ENCODE assay signal across 9 mouse cellular contexts in the genomic region with DNA sequence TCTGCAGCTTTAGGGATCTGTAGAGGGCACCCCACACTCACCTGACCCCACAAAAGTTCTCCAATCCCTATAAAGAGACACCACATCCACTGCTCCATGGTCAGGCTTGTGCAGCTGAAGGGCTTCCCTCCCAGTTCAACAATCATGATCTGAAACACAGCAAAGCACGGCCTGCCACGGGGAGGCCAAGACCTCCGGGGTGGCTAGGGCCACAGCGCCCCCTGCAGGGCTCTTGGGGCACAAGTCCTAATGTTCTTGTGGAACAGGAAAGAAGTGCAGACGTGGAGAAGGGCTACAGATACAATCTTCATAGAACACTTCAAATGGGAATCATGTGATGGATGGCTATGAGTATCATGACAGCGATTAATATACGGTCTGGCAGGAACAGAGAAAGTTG. TPM values are rescaled to one million over a fixed set of nuclear protein-coding genes. Genes with fewer than 3 reads are reported as not detected.
DNase-seq lines count a peak whose midpoint lies in the region; ATAC-seq lines count a peak whose summit lies in the region.
"Had no signal": no experiment of that assay in that cellular context is flagged by ENCODE, and none has a peak within 500 bp of the region (broad histone marks: within the 10 kb centered on the region; RNA-seq: fewer than 3 reads in every experiment).

No protein-coding gene starts in this region.

- no peak overlapping the region for H3K27ac ChIP-seq in forebrain, embryonic 11.5 days (ENCODE audit: low read depth, low read length)
- no peak overlapping the region for H3K27ac ChIP-seq in forebrain, embryonic 13.5 days
- H3K27ac ChIP-seq: neural tube, embryonic 13.5 days had no signal

- intact Hi-C loops in gastrocnemius, postnatal 36 days (cut with DNase I), result loop anchor here (1.0 to 10.0 kb wide), 2 partner anchors 84 to 332 kb away; no protein-coding TSS in a partner anchor

- DNase-seq in forebrain, embryonic 11.5 days (ENCODE audit: low spot score), result peak; percentile 65
- DNase-seq in 416B (ENCODE audit: low read depth) (peak; percentile 51), adipocyte (ENCODE audit: low spot score) (peak; percentile 45)
- DNase-seq in gastrocnemius, postnatal 36 days, result peak; percentile 47 to 61
- DNase-seq in lung, postnatal 10 days, result peak; percentile 70
- DNase-seq in testis, postnatal 10 days (ENCODE audit: low spot score), result peak; percentile 82
- DNase-seq in left cerebral cortex, adult 18-20 months (ENCODE audit: low spot score in 2 of 2), result no peak

- no peak overlapping the region for H3K4me3 ChIP-seq in forebrain, embryonic 11.5 days (ENCODE audit: low read depth, low read length)
- no peak overlapping the region for H3K4me3 ChIP-seq in forebrain, embryonic 13.5 days
- H3K4me3 ChIP-seq: neural tube, embryonic 13.5 days had no signal

- H3K4me1 ChIP-seq in forebrain, embryonic 11.5 days (replicated peaks; ENCODE audit: control insufficient read depth, insufficient read depth, low read length), result 0 out of 2 replicates have a peak, but pooled peaks cover 3% of the 10 kb centered on the region
- peaks cover 10% of the 10 kb centered on the region for H3K4me1 ChIP-seq in forebrain, embryonic 13.5 days

- no peaks in the 10 kb centered on the region for H3K27me3 ChIP-seq in forebrain, embryonic 11.5 days (ENCODE audit: control insufficient read depth, insufficient read depth, low read length)
- H3K27me3 ChIP-seq in forebrain, embryonic 13.5 days, result no peaks in the 10 kb centered on the region
- H3K27me3 ChIP-seq: neural tube, embryonic 13.5 days had no signal

- no peak for ATAC-seq in forebrain, embryonic 11.5 days (replicated peaks; ENCODE audit: low FRiP score)
- no peak for ATAC-seq in forebrain, embryonic 13.5 days

- 28% methylated on average over 7 of the region's 7 CpGs for WGBS in forebrain, embryonic 11.5 days
- WGBS in forebrain, embryonic 13.5 days, result 30% methylated on average over 7 of the region's 7 CpGs

- H3K4me2 ChIP-seq in forebrain, embryonic 11.5 days (ENCODE audit: low read depth, low read length, severe bottlenecking), result no peak overlapping the region
- H3K4me2 ChIP-seq in forebrain, embryonic 13.5 days, result no peak overlapping the region
- H3K4me2 ChIP-seq: neural tube, embryonic 13.5 days had no signal

- no peaks in the 10 kb centered on the region for H3K9me3 ChIP-seq in forebrain, embryonic 11.5 days (ENCODE audit: control insufficient read depth, low read length)
- H3K9me3 ChIP-seq in forebrain, embryonic 13.5 days (replicated peaks), result no peaks in the 10 kb centered on the region
- H3K9me3 ChIP-seq: neural tube, embryonic 13.5 days had no signal

- no peaks in the 10 kb centered on the region for H3K36me3 ChIP-seq in forebrain, embryonic 11.5 days (ENCODE audit: control insufficient read depth, insufficient read depth, low read length)
- peaks cover 30% of the 10 kb centered on the region for H3K36me3 ChIP-seq in forebrain, embryonic 13.5 days (ENCODE audit: poor library complexity, severe bottlenecking)

- H3K9ac ChIP-seq in forebrain, embryonic 11.5 days (ENCODE audit: low read length), result no peak overlapping the region
- H3K9ac ChIP-seq in forebrain, embryonic 13.5 days, result no peak overlapping the region
- H3K9ac ChIP-seq: neural tube, embryonic 13.5 days had no signal

RNA-seq across cellular contexts. Expression of gene Lax1, which starts 26.6 kb away (rescaled TPM):
- 0.36 and 0.57 TPM in 2 replicates for polyA plus RNA-seq in forebrain, embryonic 11.5 days (2014; fragmentation: Nextera tagmentation; extraction: Ambion mirVana)
- polyA plus RNA-seq in forebrain, embryonic 13.5 days (2015; fragmentation: Nextera tagmentation; extraction: Ambion mirVana), result not detected in 2 replicates
- total RNA-seq in gastrocnemius, postnatal 36 days (2021), result not detected
- under 1 TPM in 1 of 2 experiments, not detected in 1; 0.40 TPM for total RNA-seq in left cerebral cortex, adult 18-20 months (2021)

RNA-seq across cellular contexts. Expression of gene Gm38394, which starts 55.3 kb away (rescaled TPM):
- 6.2 and 7.2 TPM in 2 replicates for polyA plus RNA-seq in forebrain, embryonic 11.5 days (2014; fragmentation: Nextera tagmentation; extraction: Ambion mirVana)
- 3.5 and 3.6 TPM in 2 replicates for polyA plus RNA-seq in forebrain, embryonic 13.5 days (2015; fragmentation: Nextera tagmentation; extraction: Ambion mirVana)
- total RNA-seq in gastrocnemius, postnatal 36 days (2021), result 10 to 100 TPM; 28.4 to 29.1 TPM
- total RNA-seq in left cerebral cortex, adult 18-20 months (2021), result 10 to 100 TPM; 23.9 to 27.1 TPM

RNA-seq across cellular contexts. Expression of gene Zbed6, which starts 55.8 kb away (rescaled TPM):
- not detected in 2 replicates for polyA plus RNA-seq in forebrain, embryonic 11.5 days (2014; fragmentation: Nextera tagmentation; extraction: Ambion mirVana)
- polyA plus RNA-seq in forebrain, embryonic 13.5 days (2015; fragmentation: Nextera tagmentation; extraction: Ambion mirVana), result not detected in 2 replicates
- 1 to 10 TPM; 5.1 to 8.2 TPM for total RNA-seq in gastrocnemius, postnatal 36 days (2021)
- total RNA-seq in left cerebral cortex, adult 18-20 months (2021), result 1 to 10 TPM; 8.3 TPM
- polyA plus RNA-seq: neural tube, embryonic 13.5 days had no signal

Comparison
In these comparisons a context has a peak if more than half of its experiments do, and no peak if none do; other contexts are left out.
1. DNase-seq: peak in forebrain, embryonic 11.5 days (single experiment), 416B (single experiment), adipocyte (single experiment), gastrocnemius, postnatal 36 days (2 of 2), lung, postnatal 10 days (single experiment) and testis, postnatal 10 days (single experiment); none in left cerebral cortex, adult 18-20 months (0 of 2).